ENCODE assay signal across 7 mouse cellular contexts in genomic region chr19:55825001-55825827, GRCm38 (mm10).
DNase-seq lines count a peak whose midpoint lies in the region; TF ChIP-seq lines count a peak whose summit lies in the region.

No protein-coding gene starts in this region.

- no peak for TF ChIP-seq CTCF in layer of hippocampus, adult 2 months (conservative IDR thresholded peaks at IDR 0.05)

- H3K27ac ChIP-seq in layer of hippocampus, adult 2 months: peak overlapping the region; percentile 11; the same call in 1 of the 2 replicates

- peak in 1 of 2 experiments; percentile 29 for DNase-seq in layer of hippocampus, adult 2 months (ENCODE audit: low spot score in 2 of 2)
- no peak for DNase-seq in layer of hippocampus, adult 9-11 months
- DNase-seq in adrenal gland, postnatal 36 days: peak; percentile 37 to 62
- DNase-seq in gastrocnemius, postnatal 10 days: peak; percentile 34
- DNase-seq in kidney, postnatal 36 days: peak; percentile 40 to 52
- peak; percentile 65 for DNase-seq in testis, postnatal 10 days (ENCODE audit: low spot score)
- DNase-seq in thymus, postnatal 0 days (ENCODE audit: low spot score): no peak

- no peak overlapping the region for H3K4me3 ChIP-seq in layer of hippocampus, adult 2 months

Comparison
In these comparisons a context has a peak if more than half of its experiments do, and no peak if none do; other contexts are left out.
1. DNase-seq: peak in adrenal gland, postnatal 36 days (2 of 2), gastrocnemius, postnatal 10 days (single experiment), kidney, postnatal 36 days (2 of 2) and testis, postnatal 10 days (single experiment); none in layer of hippocampus, adult 9-11 months (single experiment) and thymus, postnatal 0 days (single experiment).